Mouse (Mus musculus) adrenal gland, postnatal 14 days (tissue): Measurements from ENCODE around the gene Scyl1. TPM values are rescaled to one million over a fixed set of nuclear protein-coding genes. Genes with fewer than 3 reads are reported as not detected.
A peak's percentile ranks its signal among the peaks of the same experiment; 100 is the strongest.

Experiments used
- DNase-seq: peaks from one replicate; pipeline ENCODE4 v3.0.0; 2021; ENCODE audit warnings: mixed read lengths
- total RNA-seq: library from RNA; stranded (reverse); gene quantifications from 2 replicates; pipeline ENCODE4 v1.2.3, GENCODE M21; 2021

Scyl1 gene
- total RNA-seq, 1 experiment from 2014 or later = 87.4 TPM

DNA sequence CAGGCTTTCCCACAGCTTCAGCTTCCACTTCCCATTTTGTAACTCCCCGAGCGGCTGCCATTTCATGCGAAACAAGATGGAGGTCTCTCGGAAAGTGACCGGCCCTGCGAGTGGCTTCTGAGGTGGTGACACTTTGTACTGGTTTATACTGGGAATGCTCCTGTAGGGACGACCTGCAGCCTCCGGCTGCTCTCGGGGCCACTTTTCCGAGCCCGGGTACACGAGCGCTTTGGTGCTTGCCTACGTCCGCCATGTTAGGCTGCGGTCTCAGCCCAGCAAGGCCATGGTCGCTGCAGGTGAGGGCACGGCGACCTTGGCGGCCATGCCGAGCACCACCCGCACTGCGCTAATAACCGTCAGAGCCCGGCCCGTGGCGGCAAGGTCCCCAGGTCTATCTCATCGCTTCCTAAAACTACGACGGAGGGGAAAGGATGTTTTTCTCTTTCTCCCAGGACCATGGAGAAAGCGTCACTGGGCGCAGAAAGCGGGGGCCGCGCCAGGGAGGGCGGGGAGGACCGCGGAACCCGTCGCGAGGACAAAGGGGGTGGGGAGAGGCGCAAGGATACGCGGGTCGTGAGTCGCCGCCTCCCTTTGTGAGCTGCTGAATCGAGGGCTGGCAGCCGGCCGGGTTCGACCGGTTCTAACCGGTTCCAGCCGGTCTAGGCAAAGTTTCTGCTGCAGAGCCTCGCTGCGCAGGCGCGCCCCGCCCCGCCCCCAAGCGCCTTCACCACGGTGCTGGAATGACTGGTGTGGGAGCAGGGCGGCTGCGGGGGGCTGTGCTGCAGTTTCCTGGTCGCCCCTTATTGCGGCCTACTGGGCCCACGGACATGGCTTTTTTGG lies 32.0 kb upstream of the Scyl1 start:
- DNase-seq = peak; percentile 100

DNA sequence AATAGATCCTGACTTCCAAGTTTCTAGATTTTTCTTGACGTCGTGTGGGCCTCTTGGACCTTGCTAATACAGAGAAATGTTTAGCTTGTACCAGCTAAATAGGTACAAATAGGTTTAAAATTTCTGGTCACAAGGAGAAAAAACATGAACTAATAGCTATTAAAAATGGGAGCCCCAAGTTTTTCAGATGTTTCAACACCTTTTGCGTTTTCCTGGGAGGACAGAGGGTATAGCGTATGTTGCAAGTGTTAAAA lies 31.5 kb upstream of the Scyl1 start:
- no peak for DNase-seq

DNA sequence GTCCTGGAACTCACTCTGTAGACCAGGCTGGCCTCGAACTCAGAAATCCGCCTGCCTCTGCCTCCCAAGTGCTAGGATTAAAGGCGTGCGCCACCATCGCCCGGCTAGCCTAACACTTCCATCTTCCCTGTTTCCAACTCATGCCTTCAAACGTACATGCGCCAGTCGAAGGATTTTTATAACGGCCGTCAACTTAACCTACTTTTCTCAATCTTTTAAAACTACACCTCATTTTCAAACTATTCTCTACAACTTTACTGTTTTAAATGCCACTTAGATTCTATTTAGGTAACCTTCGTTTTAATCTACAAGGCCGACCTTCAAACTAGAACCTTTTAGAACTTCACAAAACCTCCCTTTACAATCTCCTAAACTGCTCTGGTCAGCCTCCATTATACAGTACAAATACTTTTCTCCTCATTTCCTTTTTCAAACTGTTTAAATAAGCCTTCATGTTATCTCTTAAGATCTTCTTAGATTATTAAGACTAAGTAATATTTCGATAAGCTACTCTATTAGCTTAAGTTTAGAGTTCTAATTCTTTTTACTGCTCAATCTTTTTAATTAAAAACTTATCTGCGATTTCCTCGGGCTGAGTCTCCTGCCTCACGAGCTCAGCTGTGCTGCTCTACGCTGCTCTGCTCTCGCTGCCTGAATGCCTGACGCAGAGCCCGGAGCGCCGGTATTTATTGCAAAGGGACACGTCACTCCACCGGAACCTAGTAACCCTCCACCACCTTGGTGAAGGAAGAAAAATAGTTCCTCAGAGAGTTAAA lies 31.0 kb upstream of the Scyl1 start:
- peak; percentile 96 for DNase-seq

DNA sequence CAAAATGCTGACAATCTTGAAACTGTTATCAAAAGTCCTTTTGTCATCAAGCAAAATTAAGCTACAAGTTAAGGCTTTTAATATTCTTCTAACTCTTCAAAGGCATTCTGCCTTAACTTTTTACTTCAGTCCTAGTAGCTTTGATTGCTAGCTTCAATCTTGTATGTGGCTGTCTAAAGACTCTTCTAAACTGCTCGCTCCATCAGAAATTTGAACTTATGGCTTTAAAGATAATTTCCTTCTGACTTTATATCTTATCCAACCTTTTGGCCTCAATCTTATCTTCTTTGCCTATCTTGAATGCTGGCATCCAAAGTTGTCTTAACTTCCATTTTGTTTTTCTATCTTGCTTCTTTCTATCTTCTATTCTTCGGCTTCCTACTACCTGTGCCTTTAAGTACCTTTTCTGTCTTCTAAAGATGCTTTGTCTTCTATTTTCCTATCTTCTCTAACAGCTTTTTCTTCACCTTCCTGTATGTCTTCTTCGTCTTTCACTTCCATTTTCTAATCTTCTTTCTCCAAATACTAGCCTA lies 30.3 kb upstream of the Scyl1 start:
- DNase-seq = no peak

DNA sequence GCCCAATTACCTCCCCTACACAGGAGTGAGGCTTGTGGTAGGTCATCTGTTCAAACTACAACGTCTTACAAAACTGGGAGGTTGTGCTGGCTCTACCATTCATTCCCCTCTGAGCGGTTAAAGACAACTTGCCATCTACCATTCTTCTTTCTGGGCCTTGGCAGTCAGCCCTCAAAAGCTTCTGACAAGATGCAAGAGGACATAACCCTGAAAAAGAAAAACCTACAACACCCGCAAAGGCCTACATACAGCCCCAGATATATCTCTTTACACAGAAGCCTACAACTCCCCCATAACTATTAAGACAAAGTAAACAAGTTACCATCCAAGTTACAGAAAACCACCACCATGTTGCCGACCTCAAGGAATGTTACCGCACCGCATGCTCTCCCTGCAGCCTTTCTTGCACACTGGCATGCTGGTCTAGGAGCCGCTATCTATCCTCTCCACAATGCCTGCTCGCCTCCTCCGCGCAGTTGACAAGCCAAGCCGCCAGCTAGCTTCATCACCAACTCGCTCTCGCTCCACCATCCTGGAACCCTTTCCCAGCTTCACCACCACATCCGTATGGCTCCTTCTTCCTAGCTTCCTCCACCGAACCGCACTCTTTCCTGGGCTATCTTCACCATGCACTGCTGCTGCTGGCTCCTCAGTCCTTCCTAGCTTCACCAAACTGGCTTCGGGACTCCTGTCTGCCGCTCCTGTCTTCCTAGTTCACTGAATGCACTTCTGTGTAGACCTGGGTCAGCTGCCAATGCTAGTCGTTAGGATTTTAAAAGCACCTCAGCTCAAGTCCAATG lies 29.6 kb upstream of the Scyl1 start:
- DNase-seq = no peak

DNA sequence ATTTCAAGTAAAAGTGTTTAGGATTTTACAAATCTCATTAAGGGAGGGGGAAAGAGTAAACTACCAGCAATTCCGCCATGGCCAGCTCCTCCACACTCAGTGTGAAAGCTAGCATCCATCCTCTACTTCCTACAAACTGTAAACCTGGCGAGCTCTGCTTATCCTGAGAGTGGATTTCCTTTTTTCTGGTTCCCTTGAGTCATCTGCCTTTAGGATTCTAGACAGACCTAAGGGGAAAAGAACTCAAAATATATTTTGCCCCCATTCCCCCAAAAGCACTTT lies 29.1 kb upstream of the Scyl1 start:
- no peak for DNase-seq

DNA sequence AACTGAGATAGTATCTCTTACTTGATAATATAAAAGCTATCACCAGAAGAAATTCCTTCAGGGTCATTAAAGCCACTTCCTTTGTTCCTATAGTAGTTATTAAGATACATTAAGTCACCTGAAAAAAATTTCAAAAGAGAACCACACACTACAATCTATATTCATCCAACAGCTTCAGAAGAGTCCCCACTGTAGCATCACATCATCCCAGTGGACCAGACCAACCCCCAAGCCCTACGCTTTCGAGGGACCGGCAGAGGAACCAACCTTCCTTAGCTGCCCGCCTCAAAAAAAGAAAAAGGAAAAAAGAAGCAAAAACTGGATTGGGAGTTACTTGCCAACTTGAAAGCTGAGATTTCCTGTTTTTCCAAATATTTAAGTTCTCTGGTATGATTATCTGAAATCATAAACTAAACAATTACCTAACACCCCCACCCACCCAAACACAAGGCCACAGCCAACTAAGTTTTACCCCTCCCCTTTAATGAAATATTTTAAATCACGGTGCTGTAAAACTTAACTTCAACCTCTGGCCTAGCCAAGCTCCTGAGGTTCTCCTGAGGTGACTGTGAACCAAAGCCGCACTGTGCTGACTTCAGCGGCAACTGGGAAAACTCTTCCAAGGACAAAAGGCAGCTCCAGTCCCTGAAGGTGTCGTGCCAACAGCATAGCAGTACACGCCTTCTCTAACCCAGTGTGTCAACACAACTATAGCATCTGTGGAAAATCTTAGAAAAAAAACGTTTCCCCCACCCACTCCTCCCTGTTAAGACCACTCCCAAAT lies 28.5 kb upstream of the Scyl1 start:
- peak; percentile 69 for DNase-seq

DNA sequence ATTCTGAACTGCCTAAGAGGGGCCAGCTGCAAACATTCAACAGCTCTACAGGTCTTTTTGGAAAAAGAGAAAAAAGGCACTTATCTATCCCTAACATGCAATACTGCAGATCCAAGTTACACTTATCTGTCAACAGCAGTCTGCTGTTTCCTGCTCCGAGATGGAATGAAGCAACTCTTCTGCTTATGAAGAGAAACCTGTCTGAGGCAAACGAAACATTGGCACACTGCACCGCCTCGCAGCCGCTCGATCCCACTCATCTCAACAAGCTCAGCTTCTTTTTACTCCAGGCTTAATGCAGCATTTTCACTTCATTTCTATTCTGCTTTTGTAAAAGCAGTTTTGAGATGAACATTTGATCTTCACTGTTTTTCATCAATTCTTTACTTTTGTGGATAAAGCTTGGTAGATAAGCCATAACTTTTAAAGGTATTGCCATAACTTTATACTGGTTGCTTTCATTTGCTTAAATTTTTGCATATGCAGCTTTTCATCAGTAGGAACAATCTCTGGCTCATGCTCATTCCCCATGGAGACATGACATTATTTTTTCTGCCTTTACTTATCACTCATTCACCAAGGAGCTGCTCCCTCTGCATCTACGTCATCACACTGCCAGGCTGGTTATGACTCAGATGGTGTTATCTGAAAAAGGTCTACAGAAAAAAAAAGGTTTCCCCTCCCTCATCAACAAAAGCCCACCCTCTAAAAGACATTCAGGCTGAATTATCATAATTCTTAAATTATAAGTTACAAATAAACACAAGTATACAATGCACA lies 27.7 kb upstream of the Scyl1 start:
- no peak for DNase-seq

DNA sequence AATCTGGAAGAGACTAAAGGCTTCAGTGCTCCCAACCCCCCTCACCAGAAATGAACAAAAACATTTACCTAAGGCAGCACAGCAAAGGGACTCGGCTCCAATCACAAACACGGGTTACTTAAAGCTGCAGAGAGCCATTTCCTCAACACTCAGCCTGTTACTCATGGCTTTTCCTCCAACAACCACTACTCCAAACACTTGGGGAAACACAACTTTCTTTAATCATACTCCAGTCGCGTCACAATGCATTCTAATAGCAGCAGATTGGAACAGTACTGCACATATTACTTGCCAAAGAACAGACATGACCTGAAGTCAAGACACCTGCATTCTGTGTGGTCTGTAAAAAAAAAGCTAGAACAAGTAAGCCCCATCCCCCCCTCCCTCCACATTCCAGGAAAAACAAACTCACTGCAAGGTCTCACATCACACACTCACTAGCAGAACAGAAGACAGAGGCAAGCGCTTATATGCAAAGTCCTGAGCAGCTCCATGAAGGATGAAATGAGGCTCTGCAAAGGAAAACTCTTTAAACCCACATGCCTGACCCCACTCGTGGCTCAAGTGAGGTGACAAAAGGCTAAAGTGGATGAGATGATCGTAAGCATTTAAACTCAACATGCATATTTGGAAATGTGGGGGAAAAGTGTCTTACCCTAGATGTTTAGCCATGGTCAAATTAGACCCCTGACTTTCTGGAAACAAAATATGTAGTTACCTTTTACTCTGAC lies 26.3 kb upstream of the Scyl1 start:
- DNase-seq = peak; percentile 31

DNA sequence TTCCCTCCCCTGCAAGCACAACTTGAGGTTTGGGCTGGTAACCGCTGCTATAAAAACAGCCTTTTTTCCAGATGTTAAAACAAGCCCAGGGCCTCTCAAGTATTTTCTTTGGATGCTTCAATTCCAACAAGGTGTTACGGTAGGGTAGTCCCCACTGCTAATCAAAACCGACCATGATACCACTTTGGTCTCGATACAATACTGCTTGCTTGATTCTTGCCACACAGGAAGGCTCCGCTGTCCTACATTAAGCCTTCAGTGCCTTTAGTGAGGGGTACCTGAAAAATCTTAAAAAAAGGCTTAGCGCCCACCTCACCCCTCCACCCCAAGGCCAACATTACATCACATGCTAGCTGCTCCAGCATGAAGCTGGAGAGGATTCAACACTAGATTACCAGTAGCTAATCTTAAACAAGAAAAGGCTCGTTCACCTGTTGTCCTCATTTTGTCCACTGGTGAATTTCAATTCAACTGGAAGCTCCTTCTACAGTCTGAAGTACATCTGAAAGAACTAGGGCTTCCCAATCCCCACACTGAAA lies 25.4 kb upstream of the Scyl1 start:
- peak; percentile 16 for DNase-seq

DNA sequence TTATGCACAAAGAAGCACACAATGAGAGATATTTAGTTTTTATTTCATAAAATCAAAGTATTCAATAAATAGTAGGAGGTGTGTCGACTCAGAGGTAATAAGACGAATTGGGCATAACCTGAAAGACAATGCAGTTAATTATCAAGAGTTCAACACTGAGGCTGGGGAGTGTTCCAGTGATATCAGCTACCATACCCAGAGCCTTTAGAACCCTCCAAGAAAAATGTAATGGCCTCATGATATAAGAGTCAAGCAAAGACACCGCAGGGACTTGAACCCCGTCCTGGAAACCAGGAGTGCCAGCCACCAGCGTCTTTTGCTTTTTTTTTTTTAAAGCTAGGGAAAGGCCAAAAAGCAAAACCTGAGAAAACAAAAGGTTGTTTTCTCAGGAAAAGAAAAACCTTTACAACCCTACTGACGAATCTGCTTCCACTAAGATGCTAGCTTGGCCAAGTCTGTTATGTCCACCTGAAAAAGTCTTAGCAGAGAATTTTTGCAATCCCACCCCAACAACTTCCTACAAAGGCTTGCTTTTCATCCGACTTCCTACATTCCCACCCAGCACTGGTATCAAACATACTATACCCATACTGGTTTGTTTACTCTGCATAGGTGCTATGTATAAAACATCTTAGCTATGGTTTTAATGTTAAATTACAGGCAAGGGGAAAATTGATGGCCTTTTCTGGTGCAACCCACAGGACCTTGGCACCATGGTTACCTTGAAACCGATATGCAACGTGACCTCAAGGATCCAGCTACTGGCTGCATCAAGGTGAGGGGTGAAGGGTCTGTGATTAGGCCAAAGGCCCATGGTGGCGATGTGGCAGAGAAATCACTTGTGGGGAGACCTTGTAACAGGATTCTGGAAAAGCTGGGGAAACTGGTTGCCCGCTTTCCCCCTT lies 24.7 kb upstream of the Scyl1 start:
- peak; percentile 48 for DNase-seq

DNA sequence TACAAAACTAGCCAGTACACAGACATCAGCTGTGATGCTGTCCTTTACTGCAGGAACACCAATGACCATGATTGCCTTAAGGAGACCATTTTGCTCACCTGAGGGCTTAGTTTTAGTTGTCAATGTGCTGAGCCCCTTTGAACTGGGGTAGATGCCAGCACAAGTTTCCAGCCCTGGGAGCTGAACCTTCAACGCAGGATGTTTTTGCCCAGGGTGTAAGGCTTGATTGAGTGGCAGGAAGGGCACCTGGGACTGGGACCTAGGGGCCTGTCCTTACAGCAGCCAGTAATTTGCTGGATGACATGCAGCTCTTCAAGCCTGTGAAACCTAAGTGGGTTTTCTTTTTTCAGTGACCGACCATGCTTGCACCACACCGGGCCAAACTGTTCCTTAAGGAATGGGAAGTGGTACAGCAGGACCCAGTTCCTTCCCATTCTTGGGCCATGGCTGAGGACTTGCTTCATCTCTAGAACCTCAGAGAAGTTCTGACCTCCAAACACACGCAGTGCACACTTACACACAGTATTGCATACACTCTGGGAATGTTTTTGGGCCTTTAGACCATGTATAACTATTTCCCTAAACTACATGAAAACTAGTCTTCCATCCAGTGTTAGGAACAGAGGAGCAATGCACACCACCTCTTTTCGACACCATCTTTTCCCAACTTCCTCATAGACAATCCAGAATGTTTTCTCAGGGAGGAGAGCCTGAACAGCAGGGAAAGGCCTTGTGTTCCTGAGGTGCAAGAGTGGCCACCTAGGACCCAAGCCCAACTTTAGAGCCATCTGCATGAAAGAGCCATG lies 23.8 kb upstream of the Scyl1 start:
- peak; percentile 51 for DNase-seq

DNA sequence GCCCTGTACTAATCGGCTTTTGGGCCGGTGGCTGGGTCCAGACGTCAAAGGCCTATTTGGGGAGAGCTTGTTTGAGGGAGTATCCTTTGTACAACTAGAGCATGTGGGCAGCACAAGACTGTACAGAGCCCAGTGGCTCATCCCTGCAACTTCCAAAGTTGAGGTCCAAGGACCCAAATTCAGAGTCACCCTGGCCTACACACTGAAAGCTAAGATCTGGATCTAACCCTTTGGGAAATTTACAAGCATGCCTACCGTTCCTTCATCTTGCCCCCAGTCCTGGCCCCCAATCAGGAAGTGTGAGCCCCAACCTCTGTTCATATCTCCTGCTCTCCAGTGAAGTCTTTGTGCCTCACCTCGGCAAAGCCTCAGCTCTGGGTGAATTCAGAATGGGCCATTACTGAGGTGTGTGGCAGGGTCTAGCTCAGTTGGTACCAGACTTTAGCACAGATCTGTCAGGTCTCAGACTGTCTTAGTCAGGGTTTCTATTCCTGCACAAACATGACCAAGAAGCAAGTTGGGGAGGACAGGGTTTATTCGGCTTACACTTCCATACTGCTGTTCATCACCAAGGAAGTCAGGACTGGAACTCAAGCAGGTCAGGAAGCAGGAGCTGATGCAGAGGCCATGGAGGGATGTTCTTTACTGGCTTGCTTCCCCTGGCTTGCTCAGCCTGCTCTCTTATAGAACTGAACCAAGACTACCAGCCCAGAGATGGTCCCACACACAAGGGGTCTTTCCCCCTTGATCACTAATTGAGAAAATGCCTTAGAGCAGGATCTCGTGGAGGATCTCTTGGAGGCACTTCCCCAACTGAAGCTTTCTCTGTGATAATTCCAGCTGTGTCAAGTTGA lies 22.9 kb upstream of the Scyl1 start:
- peak; percentile 32 for DNase-seq

DNA sequence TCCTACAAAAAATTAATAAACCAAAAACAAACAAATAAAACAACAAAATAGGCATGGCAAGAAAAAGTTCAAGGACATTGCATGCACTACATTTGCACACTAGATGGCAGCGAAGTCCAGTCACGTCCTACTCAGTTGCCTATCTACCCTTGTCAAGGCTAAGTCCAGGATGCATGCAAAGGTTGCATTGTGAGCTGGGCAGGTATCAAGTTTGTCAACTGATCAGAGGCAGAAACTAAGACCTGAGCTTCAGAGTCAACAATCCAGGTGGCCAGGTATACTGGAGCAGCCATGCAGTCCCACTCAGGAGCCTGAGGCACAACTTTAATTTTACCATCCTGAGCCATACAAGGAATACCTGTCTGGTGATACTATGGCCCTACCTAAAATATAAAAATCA lies 21.9 kb upstream of the Scyl1 start:
- peak; percentile 70 for DNase-seq

DNA sequence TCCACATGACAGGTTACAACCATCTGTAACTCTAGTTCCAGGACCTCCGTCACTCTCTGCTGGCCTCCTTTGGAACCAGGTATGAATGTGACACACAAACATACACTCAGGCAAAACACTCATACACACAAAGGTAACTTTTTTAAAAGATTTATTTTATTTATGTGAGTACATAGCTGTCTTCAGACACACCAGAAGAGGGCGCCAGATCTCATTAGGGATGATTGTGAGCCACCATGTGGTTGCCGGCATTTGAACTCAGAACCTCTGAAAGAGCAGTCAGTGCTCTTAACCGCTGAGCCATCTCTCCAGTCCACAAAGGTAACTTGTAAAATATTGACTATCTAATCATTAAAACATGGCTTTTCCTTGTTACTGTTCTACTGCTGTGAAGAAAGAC lies 20.1 kb upstream of the Scyl1 start:
- peak; percentile 18 for DNase-seq

DNA sequence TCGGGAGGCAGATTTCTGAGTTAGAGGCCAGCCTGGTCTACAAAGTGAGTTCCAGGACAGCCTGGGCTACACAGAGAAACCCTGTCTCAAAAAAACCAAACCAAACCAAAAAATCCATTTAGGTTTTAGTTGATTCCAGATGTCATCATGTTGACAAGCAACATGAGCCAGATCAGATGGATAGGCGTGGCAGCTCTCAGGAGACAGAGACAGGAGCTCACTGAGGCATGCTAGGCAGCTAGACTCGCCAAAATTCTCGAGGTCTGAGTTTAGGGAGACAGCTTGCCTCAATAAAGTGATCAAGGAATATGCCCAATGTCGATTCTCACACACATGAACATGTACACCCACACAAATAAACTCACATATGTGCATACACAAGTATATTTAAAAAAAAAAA lies 17.8 kb upstream of the Scyl1 start:
- no peak for DNase-seq

DNA sequence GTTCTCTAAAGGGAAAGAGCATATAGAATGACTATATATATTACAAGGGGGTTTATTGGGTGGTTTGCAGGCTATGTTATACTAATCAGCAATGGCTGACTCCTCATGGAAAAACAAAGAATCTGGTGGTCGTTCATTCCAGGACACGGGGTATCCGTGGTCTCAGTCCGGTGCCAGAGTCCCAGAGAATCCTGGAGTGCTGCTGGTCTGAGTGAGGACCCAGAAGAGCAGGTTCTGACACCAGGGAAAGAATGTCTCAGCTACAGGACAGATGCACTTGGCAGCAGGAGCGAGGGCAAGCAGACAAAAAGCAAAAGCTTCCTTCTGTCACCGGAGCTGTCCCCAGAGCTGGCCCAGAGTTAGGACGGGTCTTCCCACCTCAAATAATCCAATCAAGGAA lies 17.4 kb upstream of the Scyl1 start:
- no peak for DNase-seq
